Mouse (Mus musculus): ENCODE data around the gene Trak1.
A peak's percentile ranks its signal among the peaks of the same experiment; 100 is the strongest.

Trak1 gene

DNA sequence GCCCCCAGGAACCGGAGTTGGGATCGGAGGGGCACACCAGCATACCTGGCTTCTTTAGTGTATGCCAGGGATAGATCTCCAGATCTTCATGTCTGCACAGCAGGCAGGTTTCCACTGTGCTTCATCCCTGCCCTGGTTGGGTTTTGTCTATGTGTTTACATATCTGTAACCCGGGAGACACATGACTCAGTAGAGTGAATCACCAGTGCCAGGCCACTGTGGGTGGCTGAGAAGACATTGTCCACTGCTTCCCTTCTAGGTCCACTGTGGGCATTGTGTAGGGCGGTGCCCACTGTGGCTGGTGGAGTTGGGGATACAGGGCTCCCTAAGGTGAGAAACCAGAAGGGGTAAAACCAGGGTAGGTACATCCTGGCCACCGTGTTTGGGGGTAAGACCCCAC is 98.5 kb downstream of the Trak1 start:
- DNase-seq (ENCODE audit: low read depth), result no peak

DNA sequence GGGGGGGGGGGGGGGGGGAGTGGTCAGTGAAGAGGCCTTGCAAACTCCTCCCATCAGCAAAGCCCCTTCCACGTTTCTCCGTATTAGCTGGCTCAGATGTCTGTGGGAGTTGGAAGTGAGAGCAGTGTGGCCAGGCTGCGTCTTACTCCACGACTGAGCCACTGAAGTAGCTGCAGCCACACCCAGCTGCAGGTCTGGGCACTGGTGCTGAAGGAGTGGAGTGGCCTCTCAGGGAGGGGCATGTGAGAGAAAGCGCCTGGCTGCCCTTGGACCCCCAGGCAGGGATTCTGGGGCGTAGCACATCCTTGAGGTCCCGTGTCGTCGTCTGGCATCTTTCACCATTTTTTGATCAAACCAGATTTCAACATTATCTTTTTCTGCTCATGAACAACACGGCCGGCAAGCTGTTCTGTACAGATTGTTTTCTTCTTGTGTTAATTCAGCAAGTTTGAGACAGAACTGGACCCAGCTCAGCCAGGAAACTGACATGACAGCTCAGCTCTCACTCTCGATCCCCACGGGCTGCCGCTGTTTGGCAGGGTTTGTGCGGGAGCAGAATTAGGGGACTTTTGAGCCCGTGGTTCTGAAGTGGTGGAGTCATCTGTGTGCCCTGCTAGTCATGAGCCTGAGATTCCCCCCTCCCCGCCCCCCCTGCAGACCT is 100.9 kb downstream of the Trak1 start:
- no peak for DNase-seq (ENCODE audit: low read depth)

DNA sequence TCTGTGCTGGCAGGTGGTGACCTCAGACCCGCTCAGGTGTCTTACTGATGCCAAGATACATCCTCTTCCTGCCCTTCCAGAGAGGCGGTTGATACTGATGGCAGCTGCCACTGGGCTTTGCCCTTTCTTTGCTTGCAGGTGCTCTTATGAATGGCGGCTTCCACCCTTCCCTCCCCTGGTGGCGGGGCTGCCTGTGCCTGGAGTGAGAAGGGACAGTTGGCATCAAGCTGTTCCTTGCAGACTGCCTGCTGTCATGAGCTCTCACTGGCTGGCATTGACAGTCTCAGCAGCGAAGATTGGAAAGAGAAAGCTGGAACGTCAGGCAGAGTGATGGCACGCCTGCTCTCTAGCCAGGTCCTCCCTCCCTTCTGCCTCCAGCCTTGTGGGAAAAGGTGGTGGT is 101.5 kb downstream of the Trak1 start:
- no peak for DNase-seq (ENCODE audit: low read depth)

DNA sequence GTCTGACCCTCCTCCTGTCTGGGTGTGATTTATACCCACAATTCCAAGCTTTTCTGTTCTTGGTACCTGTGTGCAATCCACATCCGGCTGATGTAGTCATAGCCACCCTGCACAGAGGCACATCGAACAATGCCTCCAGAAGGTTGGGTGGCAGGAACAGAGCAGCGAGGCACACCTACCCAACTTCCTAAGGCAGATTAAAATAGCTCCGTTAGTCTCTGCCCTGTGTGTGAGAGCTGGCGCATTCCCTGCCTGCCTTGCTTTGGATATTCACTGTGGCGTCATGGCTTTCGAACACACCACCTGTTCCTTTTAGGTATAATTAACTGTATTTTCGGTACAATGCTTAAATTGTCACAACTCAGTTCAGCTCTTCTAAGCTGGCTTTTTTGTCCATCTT is 103.3 kb downstream of the Trak1 start:
- DNase-seq (ENCODE audit: low read depth), result no peak

DNA sequence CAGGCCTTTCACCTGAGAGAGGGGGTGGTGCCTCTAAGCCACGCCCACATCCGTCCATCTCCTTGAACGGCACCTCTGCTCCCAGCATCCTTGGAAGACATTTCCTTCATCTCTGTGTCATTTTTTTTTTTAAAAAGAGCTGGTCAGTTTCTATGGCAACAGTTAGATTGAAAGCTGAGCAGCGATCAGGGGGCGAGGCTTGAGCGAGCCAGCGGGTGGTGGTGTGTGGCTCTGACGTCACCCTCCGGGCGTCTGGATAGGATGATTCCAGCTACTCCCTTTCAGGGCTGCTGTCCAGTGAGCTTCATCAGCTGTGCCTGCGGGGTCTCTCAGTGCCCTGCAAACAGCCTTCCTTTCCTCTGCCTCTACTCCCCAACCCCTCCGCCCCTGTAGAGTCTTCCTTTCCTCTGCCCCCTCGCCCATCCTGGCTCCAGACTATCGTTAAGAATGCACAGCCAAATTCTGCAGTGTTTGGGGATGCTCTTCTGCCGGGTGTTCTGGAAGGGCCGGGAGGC is 105.9 kb downstream of the Trak1 start:
- DNase-seq (ENCODE audit: low read depth), result no peak

DNA sequence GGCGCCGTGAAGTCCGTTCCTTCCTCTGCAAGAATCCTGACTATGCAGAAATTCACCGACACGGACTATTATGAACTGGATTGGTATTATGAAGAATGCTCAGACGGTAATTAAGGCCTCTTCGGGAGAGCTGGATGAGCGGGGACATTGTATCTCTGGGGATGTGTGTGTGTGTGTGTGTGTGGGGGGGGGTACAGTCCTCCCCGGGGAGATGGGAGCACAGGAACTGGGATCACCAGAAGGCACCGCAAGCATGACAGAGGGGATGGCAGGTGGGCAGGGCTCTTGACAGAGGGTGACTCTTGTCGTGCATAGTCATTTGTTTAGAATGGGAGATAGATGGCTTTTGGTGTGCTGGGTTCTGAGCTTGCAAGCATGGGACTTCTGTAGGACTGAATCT is 106.4 kb downstream of the Trak1 start:
- DNase-seq (ENCODE audit: low read depth), result no peak

DNA sequence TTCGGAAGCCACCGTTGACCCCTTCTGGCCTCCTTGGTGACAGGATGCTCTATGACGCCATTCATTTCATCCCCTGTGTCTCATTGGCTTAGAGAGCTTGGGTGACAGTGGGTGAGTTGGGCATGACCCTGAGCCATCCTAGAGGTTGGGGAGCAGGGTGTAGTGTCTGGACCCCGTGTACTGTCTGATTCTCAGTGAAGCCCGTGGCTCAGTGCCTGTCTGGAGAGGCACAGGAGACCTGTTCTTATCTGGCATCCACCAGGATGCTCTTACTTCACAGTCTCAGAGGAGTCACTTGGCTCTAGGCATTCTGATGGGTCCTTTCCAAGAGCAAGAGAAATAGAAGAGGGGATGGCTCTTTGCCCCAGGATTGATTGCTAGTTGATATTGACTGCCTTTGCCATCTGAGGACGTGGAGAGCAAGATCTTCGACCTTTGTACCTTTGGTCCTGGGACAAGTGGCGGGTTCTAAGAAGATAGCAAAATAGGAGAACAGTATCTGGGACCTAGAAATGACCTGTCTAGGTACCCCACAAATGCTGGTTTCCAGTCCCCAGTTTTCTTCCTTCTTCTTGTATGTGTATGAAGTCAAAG is 107.9 kb downstream of the Trak1 start:
- no peak for DNase-seq (ENCODE audit: low read depth)

DNA sequence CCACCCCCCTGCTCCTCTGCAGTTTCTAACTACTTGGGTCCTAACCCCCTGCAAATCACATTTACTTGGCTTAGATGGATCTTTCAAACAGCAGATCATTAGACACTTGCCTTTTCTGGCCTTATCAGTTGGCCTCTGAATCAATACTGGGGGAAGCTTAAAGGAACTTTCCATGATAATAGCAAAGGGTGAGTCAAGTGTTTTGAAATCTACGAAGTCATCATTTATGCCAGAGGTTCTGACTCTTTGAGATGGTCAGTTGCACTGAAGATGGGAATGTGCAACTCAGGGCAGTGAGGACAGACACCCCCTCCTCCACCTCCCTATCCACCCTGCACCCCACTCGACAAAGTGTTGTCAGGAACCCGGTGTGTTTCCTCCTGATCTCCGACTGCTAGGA is 108.5 kb downstream of the Trak1 start:
- DNase-seq (ENCODE audit: low read depth), result no peak

DNA sequence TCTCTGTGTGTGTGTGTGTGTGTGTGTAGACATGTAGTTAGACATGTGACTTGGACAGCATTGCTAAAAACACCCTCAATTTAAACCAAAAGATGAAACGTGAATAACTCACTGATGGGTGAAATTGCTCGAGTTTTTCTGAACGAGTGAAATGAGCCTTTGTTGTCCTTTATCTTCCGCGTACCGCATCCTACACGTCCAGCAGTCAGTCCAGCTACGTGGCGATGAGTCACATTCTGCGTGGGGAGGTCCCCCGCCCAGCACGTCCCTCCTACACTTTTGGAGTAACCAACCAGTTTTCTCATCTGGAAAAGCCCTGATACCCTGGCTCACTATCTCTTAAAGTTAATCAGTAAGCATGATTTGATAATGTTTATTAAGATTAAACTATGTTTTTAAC is 116.9 kb downstream of the Trak1 start:
- no peak for DNase-seq (ENCODE audit: low read depth)

DNA sequence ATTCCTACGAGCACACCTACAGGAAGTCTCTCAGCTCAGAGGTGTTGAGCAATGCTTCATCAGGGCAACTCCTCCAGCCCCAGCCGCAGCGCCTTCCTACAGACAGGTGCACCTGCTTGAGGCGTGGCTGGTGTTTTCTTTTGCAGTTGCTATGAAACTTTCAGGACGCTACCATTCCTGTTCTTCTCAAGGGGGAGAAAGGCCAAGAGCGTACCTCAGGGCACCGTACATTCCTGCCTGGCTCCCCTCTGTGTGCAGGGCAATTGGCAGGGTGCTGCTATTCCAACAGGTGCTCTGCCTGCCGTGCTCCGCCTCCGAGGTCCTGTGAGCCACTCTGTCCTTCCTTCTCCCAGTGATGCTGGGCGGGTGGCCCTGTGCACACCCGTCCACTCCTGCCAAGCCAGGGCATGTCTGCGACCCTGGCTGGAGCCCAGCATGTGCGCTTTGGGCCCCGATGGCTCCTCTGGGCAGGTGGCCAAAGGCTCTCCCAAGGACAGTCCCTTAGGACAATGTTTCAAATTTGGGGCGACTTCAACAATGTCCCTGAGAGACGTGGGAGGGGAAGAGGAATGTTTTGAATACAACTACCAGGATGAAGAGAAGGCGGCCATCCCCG is 118.4 kb downstream of the Trak1 start:
- no peak for DNase-seq (ENCODE audit: low read depth)

DNA sequence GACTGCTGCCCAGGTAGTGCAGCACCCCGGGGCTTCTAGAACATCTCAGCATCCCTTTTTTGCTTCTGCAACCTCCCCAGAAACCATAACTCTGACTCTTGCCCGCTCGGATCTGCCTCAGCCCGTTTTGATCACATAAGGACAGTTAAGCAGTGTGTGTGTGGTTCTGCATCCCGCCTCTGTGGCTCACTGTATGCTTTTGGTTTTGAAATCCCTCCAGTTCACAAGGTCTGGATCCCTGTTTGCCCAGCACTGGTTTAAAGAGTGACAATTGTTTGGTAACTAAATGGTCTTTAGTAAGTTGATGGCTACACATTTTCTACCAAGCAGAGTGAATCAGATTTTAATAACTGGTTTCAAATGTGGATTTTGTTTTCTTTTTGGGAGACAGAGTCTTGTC is 119.2 kb downstream of the Trak1 start:
- DNase-seq (ENCODE audit: low read depth), result no peak

DNA sequence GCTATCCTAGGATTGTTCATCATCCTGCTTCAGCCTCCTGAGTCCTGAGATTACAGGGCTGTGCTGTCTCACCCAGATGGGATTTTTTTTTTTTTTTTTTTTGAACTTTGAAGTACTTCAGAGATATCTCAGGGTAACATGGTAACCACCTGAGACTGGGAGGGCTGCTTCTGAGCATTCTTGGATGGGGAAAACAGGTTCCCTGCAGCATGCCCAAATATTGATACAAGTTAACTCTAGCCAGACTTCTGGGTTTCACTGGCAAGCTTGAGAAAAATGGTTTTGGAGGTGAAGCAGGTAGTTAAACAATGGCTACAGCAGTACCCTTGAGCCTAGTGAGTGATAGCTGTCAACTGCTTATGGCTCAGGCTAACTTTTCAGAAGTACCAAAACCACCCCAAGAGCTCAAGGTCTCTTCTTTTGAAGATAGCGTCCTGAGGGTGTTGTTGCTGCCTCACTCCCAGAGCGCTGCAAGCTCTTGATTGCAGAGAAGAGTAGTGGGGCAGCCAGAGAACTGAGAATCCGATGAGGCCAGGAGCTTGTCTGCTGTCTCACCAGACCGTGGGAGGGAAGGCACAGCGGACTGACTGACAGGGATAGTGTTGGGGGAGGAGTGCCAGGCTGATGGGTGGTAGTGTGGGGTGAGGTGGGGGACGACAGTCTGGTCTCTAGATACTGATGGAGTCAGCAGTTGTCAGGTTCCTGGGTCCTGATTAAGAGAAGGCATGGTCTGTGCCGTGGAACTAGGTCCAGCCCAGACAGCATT is 119.8 kb downstream of the Trak1 start:
- DNase-seq (ENCODE audit: low read depth), result no peak

DNA sequence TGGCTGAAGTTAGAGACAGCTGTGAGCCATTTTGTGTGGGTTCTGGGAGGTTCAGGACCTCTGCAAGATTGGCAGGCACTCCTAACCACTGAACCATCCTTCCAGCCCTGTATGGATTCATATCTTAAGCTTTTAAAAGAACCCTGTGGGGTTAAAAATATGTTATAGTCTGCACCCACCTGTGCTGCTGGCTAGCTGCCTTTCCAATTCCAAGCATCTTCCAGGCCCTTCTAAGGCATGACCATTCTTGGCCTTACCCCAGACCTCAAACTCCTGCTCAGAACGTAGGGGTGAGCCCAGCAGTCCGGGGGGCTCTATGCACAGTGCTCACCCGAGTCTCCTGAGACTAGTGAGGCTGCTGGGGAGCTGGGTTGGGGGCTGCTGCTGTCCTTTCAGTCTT is 121.7 kb downstream of the Trak1 start:
- DNase-seq (ENCODE audit: low read depth), result no peak

DNA sequence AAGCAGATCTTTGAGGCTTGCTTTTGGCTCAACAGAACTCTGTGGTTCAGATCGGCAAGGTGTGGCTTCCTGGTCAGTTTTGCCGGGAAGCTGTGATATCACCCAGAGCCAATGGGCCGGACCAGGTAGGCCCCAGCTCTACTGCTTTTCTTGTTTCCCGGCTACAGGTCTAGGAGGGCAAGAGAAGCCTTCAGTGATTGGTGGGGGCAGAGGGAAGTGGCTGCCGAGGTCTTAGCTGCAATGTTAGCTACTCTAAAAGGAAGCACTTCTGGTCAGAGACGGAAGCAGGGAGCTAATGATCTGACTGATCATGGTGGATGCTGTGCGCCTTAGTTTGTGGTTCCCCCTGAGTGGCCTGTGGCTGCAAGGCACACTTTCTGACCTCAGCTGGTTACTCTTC is 122.3 kb downstream of the Trak1 start:
- no peak for DNase-seq (ENCODE audit: low read depth)

DNA sequence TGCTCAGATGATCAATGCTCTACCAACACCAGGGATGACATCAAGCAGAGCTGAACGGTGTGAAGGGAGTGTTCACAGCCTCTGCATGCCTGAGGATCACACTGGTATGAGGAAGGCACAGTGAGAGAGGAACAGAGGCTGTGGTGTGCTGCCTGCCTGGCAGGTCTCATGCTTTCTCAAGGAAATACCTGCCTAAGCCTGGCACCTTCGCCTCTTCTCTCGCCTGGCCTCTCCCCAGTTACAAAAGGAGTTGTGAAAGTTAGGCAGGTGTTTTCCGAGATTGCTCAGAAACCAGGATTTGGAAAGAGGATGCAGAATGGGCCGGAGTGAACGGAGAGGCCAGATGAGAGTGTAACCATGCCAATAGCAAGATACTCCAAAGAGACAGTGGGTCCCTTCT is 123.5 kb downstream of the Trak1 start:
- DNase-seq (ENCODE audit: low read depth), result no peak

DNA sequence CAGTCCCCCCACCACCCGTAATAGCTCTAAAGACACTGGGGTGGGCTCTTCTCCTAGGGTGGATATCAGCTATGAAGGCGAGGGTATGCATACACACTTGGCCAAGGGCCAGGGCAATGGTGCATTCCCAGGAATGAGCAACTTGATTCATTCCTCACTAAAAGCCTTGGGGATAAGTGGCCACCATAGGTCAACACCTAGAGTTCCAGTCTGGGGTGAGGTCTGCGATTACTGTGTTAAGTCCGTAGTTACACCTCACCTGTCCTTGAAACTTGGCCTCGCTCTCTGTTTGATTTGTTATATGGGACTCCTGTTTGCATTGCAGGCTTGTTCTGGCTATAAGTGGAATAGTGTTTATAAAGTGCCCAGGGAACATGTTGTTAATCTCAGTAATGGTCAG is 125.1 kb downstream of the Trak1 start:
- no peak for DNase-seq (ENCODE audit: low read depth)

DNA sequence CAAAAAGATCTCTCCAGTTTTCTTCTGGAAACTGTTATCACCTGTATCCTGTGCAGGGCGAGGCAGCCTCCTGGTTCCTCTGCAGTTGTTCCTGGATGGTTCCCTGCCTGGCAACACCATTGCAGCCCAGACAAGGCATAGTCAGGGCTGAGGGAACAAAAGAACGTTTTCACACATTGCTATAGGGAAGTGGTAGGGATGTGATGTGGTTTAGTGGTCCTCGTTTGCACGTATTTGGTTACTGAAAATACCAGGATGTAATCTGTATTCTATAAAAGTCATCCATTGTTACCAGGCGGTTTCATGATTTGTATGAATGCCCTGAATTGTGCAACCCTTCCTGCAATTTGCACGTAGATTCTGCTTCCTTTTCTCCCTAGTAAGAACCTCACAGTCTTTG is 126.3 kb downstream of the Trak1 start:
- no peak for DNase-seq (ENCODE audit: low read depth)

DNA sequence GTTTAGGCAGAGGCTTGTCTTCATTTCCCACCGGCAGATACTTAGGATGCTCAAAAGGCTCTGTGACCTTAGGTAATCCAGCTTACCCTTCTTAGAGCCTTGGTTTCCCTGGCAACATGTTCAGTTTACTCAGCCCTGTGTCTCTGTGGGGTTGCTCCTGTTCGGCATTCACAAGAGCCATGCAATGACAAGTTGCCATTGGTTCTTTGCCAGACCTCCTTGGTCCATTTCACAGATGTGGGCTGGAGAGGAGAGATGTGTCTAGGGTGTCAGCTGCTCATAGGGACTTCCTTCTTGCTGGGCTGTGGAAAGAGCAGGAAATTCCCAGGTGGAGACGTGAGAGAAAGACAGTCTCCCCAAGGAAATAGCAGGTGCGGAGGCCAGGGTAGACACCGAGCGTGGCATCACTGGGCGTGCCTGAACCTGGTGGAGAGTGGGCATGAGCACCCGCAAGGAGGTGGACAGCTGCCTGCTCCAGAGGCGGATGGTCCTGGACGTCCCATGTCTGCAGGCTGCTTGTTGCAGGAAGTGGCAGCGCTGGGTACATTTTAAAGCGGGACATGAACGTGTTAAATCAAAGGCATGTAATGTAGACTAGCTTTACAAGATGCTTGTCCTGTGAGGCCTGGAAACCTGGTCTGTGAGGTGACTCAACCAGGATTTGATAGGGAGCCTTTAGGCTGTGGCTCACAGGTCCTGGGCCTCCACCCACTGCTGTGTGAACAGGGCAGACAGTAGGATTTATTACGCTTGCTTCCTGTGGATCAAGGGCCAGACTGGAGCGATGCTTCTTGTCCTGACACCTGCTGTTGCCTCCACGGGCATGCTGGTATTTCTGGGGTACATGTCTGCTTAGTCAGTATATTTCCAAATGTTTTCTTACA is 127.2 kb downstream of the Trak1 start:
- no peak for DNase-seq (ENCODE audit: low read depth)

DNA sequence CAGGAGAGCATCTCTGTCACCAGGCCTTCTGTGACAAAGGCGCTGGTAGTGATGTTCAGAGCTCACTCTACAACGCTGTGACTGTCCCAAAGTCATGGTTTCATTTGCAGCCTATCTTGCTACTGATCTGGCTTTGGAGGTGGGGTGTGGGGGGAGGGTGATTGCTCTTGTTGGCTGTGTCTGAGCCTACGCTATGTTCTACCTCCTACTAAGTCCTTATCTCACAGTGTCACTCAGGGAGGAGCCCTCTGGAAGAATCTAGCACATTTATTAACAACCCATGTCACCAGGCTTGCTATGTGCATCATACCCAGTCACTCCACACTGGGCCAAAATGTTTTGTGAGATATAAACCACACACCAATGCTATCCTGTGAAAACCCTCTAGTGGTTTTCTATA is 129.1 kb downstream of the Trak1 start:
- DNase-seq (ENCODE audit: low read depth), result peak; percentile 32

DNA sequence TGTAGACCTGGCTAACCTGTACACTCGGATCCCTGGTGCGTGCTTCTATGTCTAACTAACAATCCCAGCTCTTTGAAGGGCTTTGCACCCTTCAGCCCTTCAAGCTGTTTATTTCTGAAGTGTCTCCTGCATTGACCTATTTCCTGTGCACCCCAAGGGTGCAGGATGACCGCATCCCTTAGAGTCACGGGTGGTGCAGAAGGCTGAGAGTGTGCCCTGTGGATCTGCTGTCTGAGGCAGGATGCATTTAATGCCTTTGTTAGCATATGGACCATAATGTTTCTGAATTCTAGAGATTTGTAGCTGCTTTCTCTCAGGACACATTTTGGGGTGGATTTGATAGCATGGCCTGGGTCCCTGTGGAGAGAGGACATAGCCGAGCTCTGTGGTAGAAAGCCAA is 129.6 kb downstream of the Trak1 start:
- peak; percentile 28 for DNase-seq (ENCODE audit: low read depth)

DNA sequence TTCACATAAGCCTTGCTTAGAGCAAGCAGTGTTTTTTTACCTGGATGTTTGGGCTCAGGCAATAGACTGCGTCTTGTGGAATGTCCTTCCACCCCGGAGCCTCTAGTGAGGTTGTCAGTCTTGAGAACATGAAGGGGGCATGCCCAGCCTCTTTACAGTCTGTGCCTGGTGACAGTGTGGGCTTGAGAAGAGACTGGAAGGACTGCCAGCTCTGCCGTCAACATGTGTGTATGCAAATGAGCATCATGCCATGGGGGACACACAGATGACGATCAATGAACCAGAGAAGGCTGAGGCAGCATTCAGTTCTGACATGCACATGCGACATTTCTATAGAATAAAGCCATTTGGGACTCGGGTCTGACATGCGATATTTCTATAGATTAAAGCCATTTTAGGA is 132.3 kb downstream of the Trak1 start:
- no peak for DNase-seq (ENCODE audit: low read depth)

DNA sequence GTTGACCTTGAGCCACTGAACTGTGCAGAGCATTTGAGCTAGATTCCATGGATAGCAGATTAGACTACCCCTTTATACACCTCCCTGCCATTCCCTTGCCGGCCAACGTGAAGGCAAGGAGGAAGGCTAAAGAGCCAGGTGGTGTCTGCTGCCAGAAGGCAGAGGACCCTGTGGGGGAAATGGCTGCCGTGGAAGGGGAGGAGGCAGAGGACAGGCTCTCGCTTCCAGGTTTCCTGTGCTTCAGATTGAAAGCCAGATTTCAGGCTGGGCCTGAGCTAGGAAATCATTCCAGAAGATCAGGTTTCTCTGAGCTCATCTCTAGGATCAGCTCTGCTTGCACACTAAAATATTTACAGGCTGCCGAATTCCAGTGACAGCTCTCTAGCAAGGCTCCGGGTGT is 133.1 kb downstream of the Trak1 start:
- no peak for DNase-seq (ENCODE audit: low read depth)

All from naive thymus-derived CD4-positive, alpha-beta T cell, adult 2 months (primary cell).